Mouse (Mus musculus) thymus, postnatal 0 days (tissue): ENCODE results near the gene Tecpr2. TPM values are rescaled to one million over a fixed set of nuclear protein-coding genes. Genes with fewer than 3 reads are reported as not detected.

Experiments used
- DNase-seq: peaks from one replicate; pipeline ENCODE4 v3.0.0-alpha.2; 2015; ENCODE audit warnings: low spot score
- polyA plus RNA-seq: library from polyadenylated mRNA; unstranded; fragments of >200 nt; fragmentation: Nextera tagmentation; extraction: Ambion mirVana; gene quantifications from 2 replicates; pipeline ENCODE4 v1.2.1, GENCODE M21; 2015

Tecpr2 gene
- polyA plus RNA-seq, 1 experiment from 2014 or later: 1.8 TPM

DNA sequence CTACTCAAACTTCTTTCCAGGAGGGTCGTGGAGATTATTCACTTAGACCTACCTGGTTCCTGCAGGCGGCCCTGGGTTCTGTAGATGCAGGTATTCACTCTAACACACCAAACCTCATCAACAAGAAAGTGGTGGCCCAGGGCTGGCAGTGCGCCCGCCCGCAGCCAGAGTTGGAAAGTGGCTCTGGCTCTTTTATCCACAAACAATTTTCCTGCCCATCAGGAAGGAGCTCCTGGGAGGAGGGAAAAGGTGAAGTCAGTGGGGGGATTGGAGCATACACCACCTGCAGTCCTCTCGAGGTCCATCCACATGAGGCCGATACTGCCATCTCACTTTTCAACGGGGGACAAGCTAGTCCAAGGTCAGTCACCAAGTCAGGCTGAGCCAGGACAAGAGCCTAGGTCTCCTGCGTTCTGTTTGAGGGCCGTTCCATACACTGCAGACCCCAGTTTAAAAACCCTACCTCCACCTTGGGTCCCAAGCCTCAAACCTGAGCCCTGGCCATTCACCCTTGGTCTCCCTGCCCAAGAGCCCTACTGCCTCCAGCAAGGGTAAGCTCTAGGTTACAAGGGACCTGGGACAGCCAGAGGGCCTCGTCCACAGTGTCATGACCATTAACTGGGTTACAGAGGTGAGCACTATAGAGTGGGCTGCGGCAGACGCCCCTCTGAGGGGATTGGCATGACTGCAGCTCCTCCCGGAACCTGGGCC is 89.0 kb downstream of the Tecpr2 start:
- no peak for DNase-seq

- DNase-seq: peak; percentile 94
Observed at GRCm38 (mm10) chr12:110978607-110979406, 89.7 kb downstream of the Tecpr2 start, which contains the start of gene Ankrd9. TSS of gene Ankrd9 (minus strand) at chr12:110979040.

DNA sequence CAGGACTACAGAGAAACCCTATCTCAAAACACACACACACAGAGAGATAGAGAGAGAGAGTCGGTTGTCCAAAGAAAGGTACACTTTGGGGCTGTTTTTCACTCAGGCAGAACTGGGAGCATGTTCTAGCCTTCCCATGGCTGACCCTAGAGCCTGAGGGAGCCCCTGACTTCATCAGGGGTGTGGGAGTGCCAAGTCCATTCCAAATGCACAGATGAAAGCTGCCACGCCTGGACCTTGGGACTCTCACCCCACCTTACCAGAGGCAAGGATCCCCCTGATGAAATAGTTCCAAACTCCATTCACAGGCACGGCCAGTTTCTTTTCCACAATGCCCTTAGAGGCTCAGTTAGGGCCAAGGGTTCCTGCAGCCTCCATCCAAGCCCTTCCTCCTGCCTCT is 90.7 kb downstream of the Tecpr2 start:
- DNase-seq: no peak

DNA sequence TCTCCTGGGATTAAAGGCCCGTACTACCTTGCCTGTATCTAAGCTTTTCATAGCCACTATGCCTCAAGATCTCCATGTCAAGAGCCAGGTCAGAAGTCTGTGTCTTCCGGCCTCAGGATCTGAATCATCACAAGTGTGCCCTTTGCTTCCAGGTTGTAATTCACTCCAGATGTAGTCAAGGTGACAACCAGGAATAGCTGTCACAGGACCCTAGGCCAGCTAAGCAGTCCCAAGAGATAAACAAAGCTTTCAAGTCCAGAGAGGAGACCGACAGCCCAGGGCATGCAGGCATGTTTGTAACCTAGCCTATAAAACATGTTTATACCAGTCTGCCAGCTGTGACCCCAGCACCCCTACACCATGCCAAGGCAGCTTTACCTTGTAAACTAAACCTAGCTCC is 92.7 kb downstream of the Tecpr2 start:
- no peak for DNase-seq

- DNase-seq: no peak
Observed at GRCm38 (mm10) chr12:110983083-110983482, 94.0 kb downstream of the Tecpr2 start.

DNA sequence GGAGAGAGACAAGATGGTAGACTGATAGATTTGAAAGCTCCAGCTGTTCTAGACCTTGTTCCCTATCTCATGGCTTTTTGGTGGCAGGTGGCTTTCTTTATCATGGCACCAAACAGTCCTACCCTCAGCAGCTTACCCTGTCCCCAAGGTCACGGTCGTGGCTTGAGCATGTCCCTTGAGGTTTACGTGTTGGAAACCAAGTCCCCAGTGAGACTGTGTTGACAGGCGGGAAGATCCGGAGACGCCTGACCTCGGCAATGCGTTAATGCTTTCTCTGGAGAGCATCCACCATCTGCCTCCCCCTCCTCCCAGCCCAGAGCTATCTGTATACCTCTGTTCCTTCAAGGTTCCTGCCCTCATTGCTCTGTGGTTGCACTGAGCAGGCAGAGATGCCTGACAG is 94.7 kb downstream of the Tecpr2 start:
- no peak for DNase-seq

DNA sequence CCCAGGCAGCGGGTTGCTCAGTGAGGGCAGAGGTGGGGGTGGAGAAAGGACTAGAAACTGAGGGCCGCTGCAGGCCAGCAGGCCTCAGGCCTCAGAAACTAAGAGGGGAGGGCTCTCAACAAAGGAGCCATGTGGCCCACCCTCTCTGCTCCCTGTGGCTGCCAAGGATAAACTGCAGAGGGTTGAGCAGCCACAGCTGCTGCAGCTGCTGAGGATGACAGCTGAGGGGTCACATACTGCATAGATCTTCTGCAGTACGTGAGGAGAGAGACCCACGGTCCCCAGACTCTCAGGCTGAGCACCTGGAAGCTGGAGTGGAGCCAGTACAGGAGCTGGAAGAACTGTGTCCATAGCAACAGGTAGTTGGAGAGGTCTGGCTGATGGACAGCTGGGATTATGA is 95.5 kb downstream of the Tecpr2 start:
- no peak for DNase-seq

DNA sequence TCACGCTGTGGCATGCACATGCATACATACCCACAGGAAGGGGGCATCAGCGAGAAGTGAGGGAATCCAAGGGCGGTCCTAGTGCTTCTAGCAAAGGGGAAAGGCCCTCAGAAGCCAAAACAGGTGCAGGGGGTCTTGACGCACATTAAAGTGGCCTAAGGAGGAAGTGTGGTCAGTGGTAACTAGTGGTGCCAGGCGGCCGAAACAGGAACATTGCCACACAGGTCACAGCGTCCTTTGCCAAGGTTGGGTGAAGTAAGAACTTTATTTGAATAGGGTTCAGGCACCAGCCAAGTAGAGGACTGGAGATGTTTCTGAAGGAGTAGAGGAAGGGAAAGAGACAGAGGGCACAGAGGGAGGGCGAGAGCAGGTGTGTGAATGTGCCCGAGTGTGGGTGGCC is 96.1 kb downstream of the Tecpr2 start:
- no peak for DNase-seq

DNA sequence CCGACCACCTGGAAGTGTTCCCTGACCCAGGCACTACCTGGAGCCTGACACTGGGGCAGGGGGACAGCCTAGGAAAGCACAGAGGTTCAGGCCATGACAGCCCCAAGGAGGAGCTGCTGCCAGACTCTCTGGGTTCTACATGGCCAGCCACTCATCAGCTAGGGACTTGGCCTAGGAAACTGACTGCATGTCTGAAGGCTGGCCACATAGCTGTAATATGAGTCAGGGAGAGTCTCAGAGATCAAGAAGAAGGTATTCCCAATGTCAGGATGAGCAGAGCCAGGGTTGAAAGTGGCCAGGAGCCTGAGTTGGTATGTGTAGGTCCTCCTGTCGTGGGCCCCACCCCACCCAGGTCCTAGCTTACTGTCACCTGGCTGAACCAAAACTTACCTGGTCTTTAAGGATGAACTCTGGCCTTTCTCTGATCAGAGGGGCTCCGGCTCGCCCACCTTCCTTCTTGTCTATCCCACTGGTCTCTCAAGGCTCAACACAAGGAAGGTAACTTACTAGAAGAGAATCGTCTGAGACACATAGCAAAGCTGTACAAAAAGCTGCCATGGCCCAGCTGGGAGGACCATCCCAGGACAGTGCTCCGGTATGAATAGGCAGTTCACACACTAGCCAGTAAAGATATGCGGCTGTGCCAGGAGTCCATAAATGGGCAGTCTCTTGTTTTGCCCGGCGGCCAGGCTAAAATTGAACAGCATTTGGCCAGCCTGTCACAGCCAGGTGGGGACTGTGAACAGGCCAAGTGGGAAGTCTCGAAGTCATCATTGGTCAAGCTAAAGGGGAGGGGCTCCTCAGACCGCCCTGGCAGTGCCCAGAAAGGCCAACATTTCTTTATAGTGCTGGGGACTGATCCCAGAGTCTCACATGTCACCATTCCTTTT is 97.7 kb downstream of the Tecpr2 start:
- DNase-seq: no peak

DNA sequence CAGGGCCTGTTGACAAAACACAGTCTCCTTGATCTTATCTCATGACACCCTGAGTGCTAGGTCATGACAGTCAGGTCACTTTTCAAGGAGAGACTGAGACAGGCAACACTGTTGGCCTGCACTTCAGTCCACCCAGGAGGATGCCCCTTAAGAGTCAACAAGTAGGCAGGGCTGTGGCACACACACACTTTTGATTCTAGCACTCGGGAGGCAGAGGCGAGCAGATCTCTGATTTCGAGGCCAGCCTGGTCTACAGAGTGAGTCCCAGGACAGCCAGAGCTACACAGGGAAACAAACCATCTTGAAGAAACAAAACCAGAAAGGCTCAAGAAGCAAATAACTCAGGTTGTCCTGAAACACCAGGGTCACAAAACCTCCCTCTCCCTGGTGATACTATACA is 100.3 kb downstream of the Tecpr2 start:
- no peak for DNase-seq

DNA sequence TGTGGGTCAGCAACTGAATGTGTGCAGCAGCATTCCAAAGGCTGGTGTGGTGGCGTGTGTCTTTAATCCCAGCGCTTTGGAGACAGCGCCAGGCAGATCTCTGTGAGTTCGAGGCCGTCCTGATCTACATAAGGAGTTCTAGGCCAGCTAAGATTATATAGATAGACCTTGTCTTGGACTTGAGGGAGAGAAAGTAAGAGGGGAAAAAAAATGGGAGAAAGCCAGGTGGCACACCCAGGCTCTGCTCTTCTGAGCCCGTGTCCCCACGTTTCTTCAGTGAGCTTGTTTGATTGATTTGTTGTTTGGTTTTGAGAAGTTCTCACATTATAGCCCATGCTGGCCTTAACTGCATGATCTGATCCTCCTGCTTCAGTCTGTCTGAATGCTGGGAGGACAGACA is 101.4 kb downstream of the Tecpr2 start:
- DNase-seq: no peak

DNA sequence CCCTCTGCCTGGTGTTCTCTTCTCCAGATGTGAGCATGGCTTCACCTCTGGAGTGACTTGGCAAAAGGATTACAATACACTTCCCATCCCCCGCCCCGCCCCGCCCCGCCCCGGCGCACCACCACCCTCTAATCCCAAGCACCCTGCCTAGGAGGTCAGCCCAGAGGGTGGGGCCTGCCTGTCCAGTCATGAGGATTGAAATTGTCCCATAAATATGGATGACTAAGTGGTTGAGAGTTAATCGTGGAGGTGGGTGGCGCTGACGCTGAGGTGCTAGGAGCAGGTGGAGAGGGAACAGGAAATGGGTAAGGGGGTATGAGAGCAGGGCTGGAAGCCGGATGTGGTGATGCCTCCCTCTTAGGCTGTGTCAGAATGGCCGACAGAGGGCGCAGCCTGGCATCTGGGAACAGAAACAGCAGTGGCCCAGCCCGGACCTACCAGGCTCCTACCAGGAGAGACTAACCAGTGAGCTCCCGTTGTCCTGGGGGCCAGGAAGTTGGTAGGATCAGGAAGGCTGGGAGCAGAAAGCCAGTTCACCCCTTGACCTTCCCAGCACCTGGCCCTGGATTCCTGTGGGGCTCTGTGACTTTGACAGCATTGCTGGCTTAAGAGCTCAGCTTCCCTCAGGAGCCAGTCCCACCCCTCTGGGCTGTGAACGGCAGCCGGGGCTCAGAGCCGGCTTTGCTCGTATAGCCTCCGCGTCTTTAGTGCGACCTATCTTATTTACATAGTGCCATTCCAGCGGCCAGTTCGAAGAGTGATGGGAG is 102.5 kb downstream of the Tecpr2 start:
- peak; percentile 95 for DNase-seq

- DNase-seq: peak; percentile 90
Observed at GRCm38 (mm10) chr12:110992128-110992553, 103.1 kb downstream of the Tecpr2 start.

DNA sequence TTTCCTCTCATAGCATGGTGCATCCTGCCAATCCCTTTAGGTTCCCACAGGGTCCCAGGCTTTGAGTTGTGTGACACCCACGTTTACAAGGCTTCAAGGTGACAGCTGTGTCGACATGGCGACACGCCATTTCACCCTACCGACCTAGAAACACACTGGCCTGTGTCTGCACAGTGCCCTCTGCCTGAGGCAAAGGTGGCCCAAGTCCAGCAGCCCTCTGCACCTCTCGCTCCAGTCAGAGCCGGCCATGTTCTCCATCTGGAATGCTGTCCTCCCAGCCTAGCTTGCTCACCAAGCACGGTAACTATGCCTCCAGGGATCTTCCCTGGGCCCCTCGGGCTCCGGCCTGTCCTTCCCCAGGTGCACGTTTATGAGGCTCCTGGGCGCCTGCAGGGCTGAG is 103.7 kb downstream of the Tecpr2 start:
- DNase-seq: no peak

DNA sequence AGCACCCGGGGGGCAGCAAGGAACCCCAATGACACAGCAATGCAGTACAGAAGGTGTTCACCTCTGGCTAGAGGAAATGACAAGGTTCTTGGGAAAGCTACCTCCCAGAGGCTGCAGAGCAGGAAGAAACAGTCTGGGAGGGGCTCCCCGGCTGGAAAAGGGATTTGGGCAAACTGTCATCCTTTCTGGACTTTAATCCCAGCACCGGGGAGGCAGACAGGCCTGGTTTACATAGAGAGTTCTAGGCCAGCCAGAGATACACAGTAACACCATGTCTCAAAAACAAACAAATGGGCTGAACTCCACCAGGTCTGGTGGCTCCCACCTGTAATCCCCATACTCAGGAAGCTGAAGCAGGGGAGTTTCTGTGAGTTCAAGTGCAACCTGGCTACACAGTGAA is 104.2 kb downstream of the Tecpr2 start:
- no peak for DNase-seq

GRCm38 (mm10) chr12:110994666-110995065 is 105.6 kb downstream of the Tecpr2 start:
- no peak for DNase-seq

DNA sequence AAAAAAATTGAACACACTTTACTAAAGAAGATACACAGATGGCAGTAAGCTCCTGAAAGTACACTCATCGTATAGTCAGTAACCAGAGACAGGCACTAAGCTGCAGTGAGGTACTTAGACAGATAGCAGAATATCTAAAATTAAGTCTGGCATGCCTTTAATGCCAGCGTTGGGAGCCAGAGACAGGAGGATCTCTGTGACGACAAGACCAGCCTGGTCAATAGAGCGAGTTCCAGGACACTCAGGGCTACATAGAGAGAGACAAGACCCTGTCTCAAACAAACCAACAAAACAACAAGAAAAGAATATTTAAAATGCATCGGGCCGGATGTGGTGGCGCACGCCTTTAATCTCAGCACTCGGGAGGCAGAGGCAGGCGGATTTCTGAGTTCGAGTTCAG is 109.0 kb downstream of the Tecpr2 start:
- no peak for DNase-seq

- DNase-seq: no peak
Observed at GRCm38 (mm10) chr12:110999820-111000219, 110.8 kb downstream of the Tecpr2 start.

GRCm38 (mm10) chr12:111000956-111001355 is 111.9 kb downstream of the Tecpr2 start:
- no peak for DNase-seq

DNA sequence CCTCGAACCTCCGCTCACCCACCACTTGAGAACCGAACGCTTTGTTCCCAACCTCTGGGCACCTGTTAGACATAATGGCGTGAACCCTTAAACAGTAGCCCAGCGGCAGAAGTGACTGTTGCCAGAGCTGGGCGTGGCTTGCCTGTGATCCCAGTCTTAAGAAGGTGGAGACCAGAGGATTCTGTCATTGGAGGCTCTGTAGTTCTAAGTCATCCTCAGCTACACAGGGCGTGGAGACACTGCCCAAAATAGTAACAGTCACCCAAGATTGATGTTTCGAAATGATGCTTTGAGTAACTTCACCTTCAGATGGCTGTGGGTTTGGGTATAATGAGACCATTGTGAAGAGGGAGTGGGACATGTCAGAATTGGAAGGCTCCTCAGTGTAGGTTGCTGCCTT is 115.1 kb downstream of the Tecpr2 start:
- no peak for DNase-seq

DNA sequence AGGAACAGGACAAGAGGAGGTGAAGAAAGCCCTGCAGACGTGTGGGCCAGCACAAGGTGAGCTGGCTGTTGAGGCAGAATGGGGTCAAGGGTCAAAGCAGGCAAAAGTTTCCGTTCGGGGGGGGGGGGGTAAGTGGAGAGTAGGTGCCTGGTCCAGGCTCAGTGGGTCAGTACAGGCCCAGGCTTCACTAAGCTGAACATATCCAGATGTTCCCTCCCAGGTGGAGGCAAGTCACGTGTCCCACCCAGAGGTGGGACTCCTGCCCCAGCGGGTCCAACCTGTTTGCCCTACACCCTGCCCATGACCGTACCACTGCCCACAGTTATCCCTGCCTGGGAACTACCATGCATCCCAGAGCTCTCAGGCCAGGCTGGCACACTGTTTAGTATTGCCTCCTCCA is 116.7 kb downstream of the Tecpr2 start:
- no peak for DNase-seq
